Mouse (Mus musculus) cerebellum, adult 18-20 months (tissue): Measurements from ENCODE around the gene Lpin3.

ENCODE experiments used
- DNase-seq, 2 experiments: peaks; one replicate each; pipeline ENCODE4 v3.0.0; 2021

Lpin3 gene

DNA sequence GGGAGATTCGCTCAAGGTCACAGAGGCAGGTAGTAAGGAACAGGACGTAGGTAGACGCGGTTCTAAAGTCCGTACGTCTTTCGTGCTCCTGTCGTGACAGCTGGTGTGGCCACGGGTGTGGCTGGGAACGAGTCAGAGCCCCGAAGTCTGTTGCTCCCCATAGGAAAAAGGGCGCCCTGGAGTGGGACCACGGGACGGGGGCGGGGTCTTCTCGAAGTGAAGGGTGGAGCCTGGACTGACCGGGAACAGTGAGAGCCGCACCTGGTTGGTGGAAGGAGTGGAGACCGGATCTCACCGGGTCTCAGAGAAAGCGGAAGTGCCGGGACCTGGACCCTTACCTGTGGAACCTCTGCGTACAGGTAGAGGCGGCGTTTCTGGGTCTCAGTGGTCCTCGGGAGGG, 7.4 kb downstream of the Lpin3 start:
- peak; percentile 42 to 56 for DNase-seq

DNA sequence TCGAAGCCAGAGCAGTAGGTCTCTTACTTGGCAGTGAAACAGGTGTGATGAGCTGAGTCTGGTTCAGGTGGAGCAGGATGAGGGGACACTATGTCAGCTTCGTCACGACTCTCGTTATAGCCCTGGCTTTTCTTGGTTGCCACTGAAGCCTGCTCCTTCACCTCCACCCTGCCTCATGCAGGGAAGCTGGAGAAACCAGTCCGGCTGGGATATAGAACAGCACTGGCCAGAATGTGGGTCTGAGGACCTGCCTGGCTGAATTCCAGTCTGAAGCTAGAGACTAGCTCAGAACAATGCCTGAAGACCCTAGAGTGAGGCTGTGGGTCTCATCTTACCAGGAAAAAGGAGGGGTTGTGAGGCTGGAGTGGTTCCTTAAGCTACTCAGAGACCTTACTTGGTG, 10.6 kb downstream of the Lpin3 start:
- no peak for DNase-seq

DNA sequence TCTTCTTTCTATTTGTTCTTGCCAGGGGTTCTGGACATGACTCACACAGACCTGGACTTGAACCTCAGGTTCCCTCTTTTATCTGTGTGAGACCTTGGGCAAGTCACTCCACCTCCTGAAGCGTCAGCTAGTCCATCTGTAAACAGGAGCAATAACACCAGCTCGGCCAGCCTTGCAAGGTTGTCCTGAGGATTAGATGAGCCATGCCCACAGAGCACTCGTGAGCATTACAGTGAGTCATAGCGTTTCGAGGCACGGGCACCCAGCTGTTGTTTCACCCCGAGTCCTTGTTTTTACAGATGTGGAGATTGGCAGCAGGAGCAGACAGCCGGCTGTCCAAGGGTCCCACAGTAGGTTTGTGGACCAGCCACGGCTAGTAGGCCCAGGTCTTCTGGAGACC, 11.2 kb downstream of the Lpin3 start:
- no peak for DNase-seq

DNA sequence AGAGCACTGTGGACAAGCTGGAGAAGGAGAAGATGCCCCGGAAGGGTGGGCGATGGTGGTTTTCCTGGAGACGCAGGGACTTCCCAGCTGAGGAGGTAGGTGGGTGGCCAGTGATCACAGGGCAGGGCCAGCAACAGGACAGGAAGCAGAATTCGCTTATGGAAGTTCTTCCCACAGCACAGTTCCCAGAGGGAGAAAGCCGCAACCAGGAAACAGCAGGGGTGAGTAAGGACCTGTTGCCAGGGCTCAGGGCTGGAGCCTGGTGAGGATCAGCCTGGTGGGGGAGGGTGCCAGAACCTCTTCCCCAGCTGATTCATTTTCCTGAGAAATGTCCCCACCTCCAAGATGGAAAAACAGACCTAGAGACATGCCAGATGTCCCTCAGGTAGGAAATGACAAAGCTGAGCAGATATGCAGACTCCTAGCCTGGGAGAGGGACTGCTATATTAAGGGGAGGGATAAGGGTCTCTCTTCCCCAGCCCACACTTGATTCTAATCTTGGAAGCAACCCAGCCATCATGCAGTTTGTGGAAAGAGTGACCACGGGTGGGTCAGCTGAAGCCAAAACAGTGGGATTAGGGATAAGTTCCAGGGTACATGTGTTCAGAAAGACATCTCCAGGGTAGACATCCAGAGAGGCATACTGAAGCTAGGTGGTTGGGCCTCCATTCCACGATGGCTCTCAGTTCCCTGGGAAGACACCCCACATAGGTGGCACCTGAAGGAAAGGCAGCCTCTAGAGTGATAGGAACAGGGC, 21.4 kb downstream of the Lpin3 start:
- DNase-seq: peak in 1 of 2 experiments; percentile 11

DNA sequence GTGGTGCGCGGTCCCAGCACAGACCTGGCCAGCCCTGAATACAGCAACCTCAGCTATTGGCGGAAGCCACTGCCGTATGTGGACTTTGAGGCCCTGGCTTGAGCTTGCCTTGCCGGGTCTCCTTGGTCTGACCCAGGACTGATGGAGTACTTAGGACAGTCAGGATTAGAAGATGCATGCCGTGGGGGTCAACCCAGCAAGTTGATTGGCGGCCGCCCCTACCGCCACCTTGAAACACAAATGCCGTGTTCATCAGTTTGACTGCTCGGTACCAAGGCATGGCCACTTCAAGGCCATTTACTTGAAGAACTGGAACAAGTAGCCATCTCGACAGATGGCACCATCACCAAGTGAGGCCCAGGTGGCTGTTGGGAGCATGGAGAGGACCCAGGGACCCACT, 24.8 kb downstream of the Lpin3 start:
- DNase-seq: peak in 1 of 2 experiments; percentile 33

DNA sequence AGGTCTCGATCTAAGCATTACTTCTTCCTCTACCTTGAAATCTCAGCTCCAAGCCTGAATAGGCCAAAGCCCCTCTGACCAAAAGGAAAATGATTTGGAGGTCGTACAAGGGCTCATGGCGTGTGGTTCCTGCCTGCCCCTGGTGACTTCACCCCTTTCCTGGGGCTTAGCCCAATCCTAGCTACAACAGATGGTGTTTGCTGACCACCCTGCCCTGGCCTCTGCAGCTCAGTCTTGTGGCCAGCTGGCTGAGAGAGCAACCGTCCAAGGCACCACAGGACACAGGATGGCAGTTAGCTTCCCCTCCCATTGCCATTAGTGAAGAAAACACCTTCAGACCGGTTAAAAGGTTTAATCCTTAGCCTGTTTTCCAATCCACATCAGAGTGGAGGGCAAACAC, 25.6 kb downstream of the Lpin3 start:
- peak; percentile 79 to 85 for DNase-seq

DNA sequence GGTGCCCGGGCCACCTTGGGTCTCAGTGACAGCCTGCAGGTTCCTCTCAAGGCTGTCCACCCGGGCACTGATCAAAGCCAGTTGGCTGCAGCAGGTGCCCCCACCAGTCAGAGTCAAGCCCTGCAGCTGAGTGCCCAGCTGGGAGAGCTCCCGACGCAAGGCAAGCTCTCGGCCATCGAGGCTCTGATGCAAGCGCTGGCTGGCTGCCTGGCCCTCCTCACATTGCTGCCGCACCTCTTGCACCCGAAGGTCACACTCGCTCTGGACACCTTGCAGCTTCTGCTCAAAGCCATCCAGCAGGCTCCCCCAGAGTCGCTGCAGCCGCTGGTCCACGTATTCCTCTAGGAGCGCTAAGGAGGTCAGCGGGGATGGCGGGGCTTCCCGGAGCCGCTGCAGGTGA, 28.1 kb downstream of the Lpin3 start:
- no peak for DNase-seq

DNA sequence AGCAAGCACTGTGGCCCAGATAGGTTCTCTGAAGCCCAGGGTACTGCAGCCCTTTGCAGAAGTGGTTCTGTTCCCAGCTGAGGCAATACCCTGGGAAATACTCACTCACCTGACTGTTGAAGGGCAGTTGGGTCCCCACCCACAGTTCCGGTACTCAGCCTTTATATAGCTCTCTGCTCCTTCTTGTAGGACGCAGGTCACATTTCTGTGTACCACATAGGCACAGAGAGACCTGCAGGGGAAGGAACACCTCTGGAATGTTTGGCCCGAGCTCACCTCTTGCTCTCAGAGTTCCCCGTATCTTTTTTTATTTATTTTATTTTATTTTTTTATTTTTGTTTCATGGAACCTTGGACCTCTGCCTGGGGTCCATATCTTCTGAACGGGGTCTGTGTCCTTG, 30.2 kb downstream of the Lpin3 start:
- DNase-seq: no peak

DNA sequence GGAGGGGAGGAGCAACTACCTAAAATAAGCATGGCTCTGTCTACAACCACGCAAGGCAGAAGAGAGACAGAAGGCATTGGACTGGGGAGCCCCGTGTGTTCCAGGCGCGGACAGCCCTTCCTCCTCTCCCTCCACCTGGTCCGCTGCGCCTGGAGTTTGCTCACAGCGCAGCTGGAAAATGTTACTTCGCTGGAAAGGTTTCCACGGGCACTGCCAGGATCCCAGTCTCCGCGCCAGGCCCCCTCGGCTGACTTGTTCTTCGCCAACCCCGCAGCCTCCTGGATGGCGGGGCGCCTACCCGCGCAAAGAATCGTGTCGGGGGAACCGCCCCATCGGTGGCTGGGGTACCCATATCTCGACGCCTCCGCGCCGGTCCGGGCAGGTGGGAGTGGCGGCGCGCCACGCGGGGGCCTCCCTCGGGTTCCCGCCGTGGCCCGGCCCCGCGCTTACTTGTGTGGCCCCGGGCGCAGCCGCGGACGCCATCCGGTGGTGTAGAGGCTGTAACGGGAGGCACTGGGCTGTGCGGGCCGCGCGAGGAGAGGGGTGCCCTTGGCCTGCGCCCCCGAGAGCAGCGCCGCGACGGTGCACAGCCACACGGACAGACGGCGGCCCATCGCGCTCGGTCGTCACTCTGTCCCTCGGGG, 31.2 kb downstream of the Lpin3 start:
- peak; percentile 34 to 61 for DNase-seq

DNA sequence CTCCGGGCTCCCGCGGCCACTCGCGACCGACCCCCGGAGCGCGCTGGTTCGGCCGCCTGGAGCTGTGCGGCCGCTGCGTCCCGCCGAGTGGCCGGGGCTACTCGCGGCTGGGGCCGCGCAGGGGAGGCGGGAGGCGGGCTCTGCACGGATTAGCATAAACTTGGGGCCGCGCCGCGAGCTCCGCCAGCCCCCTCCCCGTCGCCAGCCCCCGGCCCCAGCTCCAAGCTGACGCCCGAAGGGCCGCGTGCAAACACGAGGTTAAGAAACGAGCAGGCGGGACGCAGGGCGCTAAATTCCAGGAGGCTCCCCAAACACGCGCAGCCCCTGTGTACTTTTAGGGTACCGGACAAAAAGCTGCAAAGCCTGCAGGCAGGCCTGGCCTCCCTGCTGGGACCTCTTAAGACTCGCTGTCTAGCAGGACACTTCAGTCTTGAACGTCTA, 31.8 kb downstream of the Lpin3 start, which contains the start of gene Emilin3:
Gene Emilin3 (minus strand): TSS at position 98 of the 441 bp plus-strand sequence.
- no peak for DNase-seq

DNA sequence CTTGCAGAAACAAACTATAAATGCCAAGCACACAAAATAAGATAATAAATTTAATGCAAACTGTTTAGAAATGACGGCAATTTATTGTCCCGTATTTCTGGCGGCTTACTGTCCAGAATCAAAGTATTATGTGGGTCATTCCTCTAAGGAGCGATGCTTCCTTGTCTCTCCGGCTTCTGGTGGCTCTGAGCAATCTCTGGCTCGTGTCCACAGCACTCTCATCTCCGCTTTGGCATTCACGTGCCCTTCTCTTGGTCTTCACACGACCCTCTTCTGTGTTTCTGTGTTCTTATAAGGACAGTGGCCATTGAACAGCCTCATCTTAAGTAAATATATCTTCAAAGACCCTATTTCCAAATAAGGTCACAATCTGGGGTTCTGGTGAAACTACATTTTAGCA, 34.2 kb downstream of the Lpin3 start:
- peak in 1 of 2 experiments; percentile 34 for DNase-seq

DNA sequence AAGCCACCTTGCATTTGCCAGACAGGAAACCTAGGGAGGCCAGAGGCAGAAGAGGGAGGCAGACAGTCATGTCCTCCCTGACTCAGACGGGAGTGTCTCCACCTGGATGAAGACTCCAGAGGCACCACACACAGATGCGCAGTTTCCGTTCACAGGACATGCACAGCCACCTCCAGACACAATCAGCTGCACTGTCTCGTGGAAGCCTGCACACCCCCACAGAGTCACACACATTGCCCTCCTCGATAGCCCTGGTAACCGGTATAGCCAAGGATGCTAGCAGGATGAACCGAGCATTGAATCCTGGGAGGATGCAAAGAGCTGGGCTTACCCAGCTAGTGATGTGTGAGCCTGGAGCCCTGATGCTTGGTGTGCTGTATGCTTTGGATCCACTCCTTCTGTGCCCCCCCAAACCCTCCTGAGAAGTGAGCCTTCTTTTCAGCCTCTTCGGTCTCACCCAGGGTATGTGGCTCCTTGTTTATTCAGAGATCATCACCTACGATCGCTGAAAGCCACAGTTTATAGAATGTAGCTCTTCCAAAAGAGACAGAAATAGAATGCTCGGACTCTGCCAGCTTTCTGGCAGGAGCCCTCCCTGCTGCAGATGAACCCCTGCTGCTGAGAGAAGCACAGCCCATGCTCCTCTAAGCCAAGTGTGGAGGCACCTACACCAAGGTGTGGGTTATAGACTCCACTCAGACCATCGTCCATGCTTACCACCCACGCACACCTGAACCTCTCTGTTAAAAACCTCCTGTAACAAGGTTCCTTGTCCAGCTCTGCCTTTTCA, 35.5 kb downstream of the Lpin3 start:
- peak; percentile 59 to 68 for DNase-seq

DNA sequence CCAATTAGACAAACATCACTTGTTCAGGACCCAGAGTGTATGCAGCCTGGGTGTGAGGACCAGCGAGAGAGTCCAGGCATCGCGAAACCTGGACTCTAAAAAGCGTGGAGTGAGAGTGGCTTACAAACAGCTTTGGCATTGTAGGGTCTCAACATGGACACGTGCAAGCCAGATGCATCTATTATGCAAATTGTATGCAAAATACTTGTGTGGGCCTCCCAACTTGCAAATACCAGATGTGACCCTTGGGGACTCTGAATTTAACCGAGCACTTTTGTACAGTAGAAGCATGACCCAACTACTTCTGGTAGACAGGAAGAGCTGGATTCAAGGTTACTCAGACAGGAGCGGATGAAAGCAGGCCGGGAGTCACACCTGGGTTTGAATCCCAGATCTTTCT, 36.2 kb downstream of the Lpin3 start:
- no peak for DNase-seq

DNA sequence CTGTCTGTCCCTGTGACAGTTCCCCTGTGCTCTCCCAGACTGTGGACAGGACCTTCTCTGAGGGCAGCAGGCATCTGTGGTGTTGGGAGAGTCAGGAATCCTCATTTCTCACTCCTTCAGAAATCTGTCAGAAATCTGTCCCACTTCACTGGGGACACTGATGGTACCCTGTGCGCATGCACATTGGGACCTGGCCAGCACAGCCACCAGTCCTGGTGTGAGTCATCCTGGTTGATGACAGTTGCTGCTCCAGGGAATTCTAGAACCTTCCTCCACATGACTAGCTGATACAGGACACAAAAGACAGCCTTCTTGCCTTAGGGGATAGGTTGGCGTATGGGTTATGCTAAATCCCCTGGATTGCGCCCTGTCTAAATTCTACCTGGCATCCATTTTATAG, 36.8 kb downstream of the Lpin3 start:
- DNase-seq: peak; percentile 48 to 49

DNA sequence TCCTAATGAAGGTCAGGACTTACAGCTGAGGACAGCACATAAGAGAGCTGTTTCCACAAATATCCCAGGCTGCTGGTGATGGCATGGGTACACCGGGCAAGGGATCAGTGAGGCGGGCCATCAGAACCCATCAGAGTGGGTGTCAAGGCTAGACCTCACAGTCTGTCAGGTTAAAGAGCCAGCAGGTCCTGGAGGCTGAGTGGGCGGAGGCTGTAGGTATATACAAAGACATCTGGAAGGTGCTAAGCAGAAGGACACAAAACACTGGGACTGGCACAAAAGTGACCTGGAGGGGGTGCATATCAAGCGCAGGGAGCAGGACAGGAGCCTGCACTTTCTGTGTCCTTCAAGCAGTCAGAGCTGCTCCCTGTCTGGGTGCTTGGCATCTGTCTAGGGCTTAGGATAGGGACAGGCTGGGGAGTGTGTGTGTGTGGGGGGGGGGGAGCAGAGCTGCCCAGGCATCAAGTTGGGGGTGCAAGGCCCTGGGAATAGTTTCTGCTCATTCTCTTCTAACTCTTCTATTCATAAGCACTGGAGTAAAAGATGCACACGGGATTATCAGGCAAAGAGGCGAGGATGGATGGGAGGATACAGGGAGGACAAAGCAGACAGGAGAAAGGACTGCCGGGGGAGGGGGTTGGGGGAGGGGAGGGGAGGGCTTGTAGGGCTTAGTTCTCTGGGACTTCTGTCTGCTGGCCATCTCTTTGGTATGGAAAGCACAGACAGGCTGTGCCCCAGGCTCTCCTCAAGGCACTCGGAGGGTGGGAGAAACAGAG, 37.9 kb downstream of the Lpin3 start:
- DNase-seq: no peak

DNA sequence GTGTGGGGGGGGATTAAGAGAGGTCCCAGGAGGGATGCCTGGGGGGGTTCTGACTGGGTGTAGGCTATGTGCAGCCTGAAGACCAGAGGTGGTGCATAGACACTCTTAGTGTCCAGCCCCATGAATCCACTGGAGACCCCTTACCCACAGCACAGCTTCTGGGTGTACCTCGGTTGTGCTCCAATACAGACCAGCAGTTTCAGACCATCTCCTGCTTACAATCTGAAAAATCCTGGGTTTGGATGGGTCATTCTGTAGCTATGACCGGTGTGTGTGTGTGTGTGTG, 38.4 kb downstream of the Lpin3 start:
- DNase-seq: no peak

DNA sequence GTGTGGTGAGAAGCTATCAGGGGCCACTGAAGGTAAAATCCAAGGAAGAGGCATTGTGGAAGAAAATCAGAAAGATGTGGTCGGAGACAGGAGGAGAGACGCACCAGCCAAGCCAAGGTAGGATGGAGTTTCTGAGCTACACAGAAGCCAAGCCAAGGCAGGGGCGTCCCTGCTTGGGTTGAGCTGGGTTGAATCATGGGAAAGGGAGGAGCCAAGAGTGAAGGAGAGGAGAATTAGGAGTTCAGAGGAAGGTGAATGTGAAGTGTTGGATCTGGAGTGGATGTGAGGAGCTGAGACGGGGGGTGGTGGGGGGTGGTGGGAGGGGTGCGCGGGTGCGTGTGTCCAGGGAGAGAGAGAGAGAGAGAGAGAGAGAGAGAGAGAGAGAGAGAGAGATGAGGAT, 40.8 kb downstream of the Lpin3 start:
- no peak for DNase-seq

DNA sequence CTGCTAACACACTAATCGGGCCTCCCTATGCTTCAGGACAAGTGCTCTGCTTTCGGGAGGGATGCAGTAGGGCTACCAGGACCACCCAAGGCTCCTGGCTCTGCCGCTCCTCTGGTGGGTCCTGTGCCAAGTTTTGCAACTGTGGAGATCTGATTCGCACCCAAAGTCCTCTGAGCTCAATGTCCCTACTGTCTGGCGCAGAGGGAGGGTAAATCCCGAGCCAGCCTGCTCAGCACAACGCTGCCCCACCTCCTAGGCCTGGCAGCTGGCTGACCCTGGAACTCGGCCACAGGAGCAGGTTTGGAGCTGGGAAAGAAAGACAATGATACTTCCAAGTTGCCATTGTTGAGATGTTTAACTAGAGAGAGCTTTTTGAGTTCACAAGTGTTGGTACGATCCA, 44.7 kb downstream of the Lpin3 start:
- peak in 1 of 2 experiments; percentile 19 for DNase-seq

DNA sequence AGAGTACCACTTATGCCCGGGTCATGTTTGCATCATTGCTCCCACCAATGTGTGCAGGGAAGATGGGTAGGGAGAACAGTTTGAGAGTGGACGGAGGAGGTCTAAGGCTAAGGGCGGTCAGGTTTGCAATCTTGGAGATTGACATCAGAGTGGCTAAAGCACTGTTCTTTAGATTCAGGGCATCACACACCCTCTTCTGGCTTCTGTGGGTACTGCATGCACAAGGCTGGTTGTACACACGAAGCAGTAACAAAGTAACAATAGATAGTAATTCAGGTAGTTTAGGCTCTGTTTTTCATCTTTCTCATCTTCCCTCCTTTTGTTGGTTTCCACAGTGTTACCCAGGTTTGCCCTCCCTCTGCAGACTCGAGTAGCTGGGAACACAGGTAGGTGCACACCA, 50.9 kb downstream of the Lpin3 start:
- DNase-seq: no peak

DNA sequence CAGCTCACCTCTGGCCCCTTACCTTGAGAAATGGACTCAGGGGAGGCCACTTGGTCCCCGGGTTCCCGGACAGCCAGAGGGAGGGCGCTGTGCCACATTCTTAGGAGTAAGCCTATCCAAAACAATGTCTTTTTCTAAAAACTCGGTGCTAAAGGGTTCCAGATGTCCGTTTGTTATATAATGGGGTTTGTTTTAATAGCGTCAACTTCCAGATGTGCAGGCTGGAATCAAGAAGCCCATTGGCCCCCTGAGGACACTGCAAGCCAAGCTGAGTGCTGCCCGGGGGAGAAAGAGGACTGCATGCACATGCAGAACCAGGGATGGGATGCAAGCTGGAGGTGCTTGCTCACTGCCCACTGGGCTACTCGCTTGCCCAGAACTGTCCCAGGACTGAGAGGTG, 51.9 kb downstream of the Lpin3 start:
- DNase-seq: no peak

DNA sequence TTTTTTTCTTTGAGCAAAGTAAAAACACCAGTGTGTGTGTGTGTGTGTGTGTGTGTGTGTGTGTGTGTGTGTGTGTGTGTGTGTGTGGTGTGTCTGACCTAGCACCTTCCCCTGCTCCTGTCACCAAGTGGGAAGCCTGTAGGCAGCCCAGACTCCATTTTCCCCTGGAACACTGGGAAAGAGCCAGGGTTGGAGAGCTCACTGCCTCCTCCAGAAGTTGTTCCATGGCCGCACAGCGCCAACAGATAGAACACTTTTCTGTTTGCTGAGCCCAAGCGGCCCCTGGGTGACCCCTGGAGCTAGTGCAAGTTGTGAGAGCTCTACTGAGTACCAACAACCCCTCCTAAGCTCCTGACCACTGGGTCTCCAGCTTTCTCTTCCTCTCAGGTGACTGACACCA, 52.5 kb downstream of the Lpin3 start:
- no peak for DNase-seq

DNA sequence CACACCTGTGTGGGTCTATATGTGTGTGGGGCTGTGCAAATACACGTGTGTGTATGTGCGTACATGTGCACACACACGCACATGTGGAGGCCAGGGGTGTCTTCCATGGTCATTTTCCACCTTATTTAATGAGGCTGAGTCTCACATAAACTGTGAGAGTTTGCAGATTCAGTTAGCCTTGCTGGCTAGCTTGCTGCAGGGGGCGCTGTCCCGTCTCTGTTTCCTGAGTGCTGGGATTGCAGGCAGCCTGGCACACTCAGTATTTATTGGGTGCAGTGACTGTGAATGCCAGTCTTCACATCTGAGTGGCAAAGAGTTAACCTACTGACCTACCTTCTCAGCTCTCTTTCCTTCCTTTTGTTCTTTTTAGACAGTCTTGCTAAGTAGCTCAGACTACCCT, 53.4 kb downstream of the Lpin3 start:
- DNase-seq: no peak

DNA sequence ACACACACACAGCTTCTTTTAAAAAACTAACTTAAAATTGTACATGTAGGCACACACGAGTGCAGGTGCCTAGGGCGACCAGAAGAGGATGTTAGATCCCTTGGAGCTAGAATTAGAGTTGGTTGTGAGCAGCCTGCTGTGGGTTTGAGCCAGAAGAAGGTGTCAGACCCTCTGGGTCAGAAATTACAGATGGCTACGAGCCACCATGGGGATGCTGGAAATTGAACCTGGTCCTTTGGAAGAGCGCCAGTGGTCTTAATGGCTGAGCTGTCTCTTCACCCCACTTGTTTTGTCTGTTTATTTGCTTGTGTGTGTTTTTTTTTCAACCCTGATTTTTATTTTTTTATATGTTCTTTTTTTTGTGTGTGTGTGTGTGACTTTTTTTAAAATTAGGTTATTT, 54.0 kb downstream of the Lpin3 start:
- DNase-seq: no peak
